Mouse (Mus musculus) fat pad, adult 2 months (tissue): ENCODE results near the gene B3galt4.
"Not testable (repeated sequence)": the region's sequence is repeated elsewhere in the genome, so short reads cannot be mapped to it uniquely, and the experiment has no call there.

Experiments used
- DNase-seq: peaks from one replicate; pipeline ENCODE4 v3.0.0-alpha.2; 2011; ENCODE audit warnings: low read depth, low spot score; ENCODE audit errors: extremely low read depth

B3galt4 gene

GRCm38 (mm10) chr17:33968927-33969326 lies 17.6 kb upstream of the B3galt4 start:
- DNase-seq = no peak

- DNase-seq = no peak
Observed at GRCm38 (mm10) chr17:33968489-33968888, 17.2 kb upstream of the B3galt4 start.

GRCm38 (mm10) chr17:33965846-33966550 lies 14.7 kb upstream of the B3galt4 start:
- DNase-seq = no peak

GRCm38 (mm10) chr17:33965082-33965845 lies 14.0 kb upstream of the B3galt4 start:
- DNase-seq = no peak

- DNase-seq = no peak
Observed at GRCm38 (mm10) chr17:33962876-33963275, 11.6 kb upstream of the B3galt4 start.

- DNase-seq = no peak
Observed at GRCm38 (mm10) chr17:33959948-33960347, 8.7 kb upstream of the B3galt4 start.

- DNase-seq = no peak
Observed at GRCm38 (mm10) chr17:33959135-33959534, 7.8 kb upstream of the B3galt4 start.

- no peak for DNase-seq
Observed at GRCm38 (mm10) chr17:33958451-33958850, 7.2 kb upstream of the B3galt4 start.

- no peak for DNase-seq
Observed at GRCm38 (mm10) chr17:33957493-33957892, 6.2 kb upstream of the B3galt4 start.

GRCm38 (mm10) chr17:33956336-33956735 lies 5.0 kb upstream of the B3galt4 start:
- no peak for DNase-seq

GRCm38 (mm10) chr17:33955555-33956214 lies 4.4 kb upstream of the B3galt4 start, which contains the start of the genes Vps52 and Rps18:
Gene Vps52 (plus strand): TSS chr17:33955812.
Gene Rps18 (minus strand): TSS chr17:33956001.
- peak; percentile 85 for DNase-seq

- DNase-seq = no peak
Observed at GRCm38 (mm10) chr17:33954646-33955554, 3.6 kb upstream of the B3galt4 start.

GRCm38 (mm10) chr17:33953961-33954565 lies 2.8 kb upstream of the B3galt4 start:
- no peak for DNase-seq

GRCm38 (mm10) chr17:33953310-33953709 lies 2.0 kb upstream of the B3galt4 start:
- no peak for DNase-seq

GRCm38 (mm10) chr17:33952879-33953278 lies 1.6 kb upstream of the B3galt4 start:
- DNase-seq = no peak

GRCm38 (mm10) chr17:33952015-33952414 lies 727 bp upstream of the B3galt4 start:
- DNase-seq = not testable (repeated sequence)

GRCm38 (mm10) chr17:33950131-33950625 lies 1.1 kb downstream of the B3galt4 start:
- no peak for DNase-seq

GRCm38 (mm10) chr17:33948905-33949537 lies 2.3 kb downstream of the B3galt4 start:
- DNase-seq = no peak

- no peak for DNase-seq
Observed at GRCm38 (mm10) chr17:33948090-33948904, 3.0 kb downstream of the B3galt4 start.
